Mouse (Mus musculus) left cerebral cortex, postnatal 4 days (tissue): ENCODE data around the gene Orai1. TPM values are rescaled to one million over a fixed set of nuclear protein-coding genes. Genes with fewer than 3 reads are reported as not detected.
"Not testable (repeated sequence)": the region's sequence is repeated elsewhere in the genome, so short reads cannot be mapped to it uniquely, and the experiment has no call there.

Experiments
- DNase-seq: peaks from one replicate; pipeline ENCODE4 v3.0.0-alpha.2; 2022
- intact Hi-C: fragments of 180-260 bp; cut with DNase I; formaldehyde crosslinking; loops from one replicate; pipeline ENCODE4 v1.15.1; 2025
- total RNA-seq, 2 experiments: library from RNA; stranded (reverse); gene quantifications; 2 replicates each; pipeline ENCODE4 v1.2.3; 2021

Gene Orai1
- total RNA-seq, 2 experiments from 2014 or later: 13.2 to 14.2 TPM

DNA sequence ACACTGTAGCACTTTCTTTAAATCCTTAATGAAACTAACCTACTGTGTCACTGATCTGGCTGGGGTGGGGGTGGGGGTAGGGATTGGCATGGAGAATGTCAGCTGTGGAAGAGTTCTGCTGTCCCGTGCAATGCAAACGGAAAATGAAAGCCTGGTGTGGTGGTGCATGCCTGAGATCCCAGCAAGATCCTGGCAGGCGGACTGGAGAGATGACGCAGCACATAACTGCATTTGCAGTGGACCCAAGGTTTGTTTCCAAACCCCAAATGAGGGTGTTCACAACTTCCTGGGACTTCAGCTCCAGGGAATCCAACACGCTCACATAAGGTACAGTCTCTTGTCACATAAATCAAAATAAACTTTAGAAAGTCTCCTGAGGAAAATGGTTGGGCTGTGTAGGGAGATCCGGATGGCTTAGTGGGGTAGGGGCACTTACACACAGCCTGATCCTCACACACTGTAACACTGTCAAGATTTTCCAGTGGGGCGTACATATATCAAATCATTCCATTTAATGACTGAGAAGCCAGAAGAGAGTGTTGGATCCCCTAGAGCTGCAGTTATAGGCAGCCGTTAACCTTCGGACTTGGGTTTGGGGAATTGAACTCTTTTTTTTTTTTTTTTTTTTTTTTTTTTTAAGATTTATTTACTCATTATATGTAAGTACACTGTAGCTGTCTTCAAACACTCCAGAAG is 46.0 kb downstream of the Orai1 start:
- DNase-seq: no peak
- intact Hi-C loops: loop anchor here (5.0 kb wide), 1 partner anchor 111 kb away; no protein-coding TSS in a partner anchor

DNA sequence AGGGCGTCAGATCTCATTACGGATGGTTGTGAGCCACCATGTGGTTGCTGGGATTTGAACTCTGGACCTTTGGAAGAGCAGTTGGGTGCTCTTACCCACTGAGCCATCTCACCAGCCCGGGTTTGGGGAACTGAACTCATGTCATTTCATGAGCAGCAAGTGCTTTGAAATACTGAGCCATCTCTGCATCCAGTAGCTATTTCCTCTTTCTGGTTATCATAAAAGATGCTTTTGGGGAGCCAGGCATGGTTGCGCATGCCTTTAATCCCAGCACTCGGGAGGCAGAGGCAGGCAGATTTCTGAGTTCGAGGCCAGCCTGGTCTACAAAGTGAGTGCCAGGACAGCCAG is 46.5 kb downstream of the Orai1 start:
- intact Hi-C loops: loop anchor here (5.0 kb wide), 1 partner anchor 111 kb away; no protein-coding TSS in a partner anchor
- DNase-seq: not testable (repeated sequence)

DNA sequence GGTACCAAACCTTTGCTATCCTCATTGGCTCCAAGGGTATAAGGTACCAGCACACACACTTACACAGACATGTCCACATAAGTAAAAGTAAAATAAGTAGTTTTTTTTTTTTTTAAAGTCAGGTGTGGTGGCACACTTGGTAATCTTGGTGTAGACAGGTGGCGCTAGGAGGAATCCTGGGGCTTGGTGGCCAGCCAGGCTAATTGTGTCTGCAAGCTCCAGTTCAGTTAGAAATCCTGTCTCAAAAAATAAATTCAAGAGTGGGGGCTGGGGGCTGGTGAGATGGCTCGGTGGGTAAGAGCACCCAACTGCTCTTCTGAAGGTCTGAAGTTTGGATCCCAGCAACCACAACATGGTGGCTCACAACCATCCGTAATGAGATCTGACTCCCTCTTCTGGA is 48.3 kb downstream of the Orai1 start:
- DNase-seq: no peak
- intact Hi-C loops: loop anchor here (5.0 kb wide), 1 partner anchor 109 kb away; no protein-coding TSS in a partner anchor

DNA sequence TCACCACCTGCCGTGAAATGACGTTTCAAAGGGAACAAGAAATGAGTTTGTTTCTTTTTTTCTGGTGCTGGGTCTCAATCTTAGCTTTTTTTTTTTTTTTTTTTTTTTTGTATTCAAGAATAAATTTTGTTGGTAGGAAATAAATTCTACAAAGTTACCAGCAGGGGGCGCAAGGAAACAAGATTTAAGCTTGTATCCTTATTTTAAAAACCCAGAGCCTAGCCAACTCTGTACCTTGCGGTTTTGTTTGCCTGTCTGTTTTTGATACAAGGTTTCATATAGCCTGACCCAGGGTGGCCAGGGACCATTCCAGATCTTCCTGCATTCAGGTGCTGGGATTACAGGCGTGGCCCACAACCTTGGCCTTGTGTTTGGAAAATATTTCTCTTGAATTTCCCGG is 49.3 kb downstream of the Orai1 start:
- DNase-seq: peak; percentile 70
- intact Hi-C loops: loop anchor here (5.0 kb wide), 1 partner anchor 108 kb away; no protein-coding TSS in a partner anchor

DNA sequence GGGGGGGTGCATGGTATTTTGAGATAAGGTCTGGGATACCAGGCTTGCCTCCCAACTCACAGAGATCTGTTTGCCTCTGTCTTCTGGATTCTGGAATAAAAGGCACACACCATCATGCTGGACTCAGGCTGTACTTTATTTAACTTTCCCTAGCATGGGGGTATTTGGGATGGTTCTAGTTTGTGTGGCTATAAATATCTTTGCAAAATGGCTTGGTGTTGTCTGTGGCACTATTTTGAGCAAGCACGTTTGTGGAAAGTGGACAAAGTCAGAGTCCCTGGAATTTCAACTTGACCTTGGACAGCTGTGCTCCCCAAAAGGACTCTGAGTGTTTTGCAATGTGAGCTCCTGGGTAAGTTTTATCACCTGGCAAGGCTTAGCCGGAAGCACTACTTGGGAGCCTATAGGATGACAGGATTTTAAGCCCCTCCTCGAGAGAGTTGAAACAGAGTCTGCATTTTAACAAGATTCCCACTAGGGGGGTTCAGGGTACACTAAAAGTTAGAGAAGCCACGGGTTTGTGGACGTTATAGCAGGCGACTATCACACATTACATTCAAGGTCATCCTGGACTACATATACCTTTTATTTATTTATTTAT is 52.6 kb downstream of the Orai1 start:
- DNase-seq: no peak
- intact Hi-C loops: no loop called here

DNA sequence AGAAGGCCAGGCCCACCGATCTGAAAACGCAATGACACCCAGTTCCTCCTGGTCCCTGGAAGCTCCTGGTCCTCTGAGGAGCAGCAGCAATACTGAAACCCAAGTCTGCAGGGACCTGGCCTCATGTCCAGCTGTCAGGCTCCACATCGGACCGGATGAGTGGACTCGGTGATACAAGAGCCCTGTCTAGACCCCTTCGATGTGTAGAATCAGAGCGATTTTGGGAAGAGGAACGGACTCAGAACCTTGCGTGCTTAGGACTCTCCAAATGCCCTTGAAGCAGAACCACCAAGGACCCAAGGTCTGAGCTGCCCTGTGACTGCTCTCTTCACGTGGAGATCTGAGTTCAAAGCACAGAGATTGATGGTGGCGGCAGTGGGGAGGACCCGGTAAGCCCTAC is 53.2 kb downstream of the Orai1 start, which contains the start of gene Tmem120b:
Gene Tmem120b (plus strand): TSS at position 301 of the 400 bp plus-strand sequence.
- DNase-seq: no peak
- intact Hi-C loops: no loop called here

DNA sequence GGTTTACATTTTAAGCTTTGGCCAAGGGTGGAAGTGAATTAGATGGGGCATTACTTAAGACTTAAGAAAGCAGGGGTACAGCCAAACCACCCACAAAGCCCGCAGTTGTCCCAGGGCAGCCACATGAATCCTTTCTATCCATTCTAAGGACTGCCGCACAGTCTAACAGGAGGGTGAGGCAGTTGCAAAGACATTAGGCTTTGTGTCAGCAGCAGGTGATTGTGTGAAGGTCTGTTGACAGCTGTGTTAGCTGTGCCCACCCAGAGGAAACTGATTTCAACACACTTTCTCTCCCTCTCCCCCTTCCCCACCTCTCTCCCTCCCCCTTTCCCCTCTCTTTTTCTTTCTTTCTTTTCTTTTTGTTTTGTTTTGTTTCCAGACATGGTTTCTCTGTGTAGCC is 53.8 kb downstream of the Orai1 start:
- DNase-seq: no peak
- intact Hi-C loops: no loop called here

DNA sequence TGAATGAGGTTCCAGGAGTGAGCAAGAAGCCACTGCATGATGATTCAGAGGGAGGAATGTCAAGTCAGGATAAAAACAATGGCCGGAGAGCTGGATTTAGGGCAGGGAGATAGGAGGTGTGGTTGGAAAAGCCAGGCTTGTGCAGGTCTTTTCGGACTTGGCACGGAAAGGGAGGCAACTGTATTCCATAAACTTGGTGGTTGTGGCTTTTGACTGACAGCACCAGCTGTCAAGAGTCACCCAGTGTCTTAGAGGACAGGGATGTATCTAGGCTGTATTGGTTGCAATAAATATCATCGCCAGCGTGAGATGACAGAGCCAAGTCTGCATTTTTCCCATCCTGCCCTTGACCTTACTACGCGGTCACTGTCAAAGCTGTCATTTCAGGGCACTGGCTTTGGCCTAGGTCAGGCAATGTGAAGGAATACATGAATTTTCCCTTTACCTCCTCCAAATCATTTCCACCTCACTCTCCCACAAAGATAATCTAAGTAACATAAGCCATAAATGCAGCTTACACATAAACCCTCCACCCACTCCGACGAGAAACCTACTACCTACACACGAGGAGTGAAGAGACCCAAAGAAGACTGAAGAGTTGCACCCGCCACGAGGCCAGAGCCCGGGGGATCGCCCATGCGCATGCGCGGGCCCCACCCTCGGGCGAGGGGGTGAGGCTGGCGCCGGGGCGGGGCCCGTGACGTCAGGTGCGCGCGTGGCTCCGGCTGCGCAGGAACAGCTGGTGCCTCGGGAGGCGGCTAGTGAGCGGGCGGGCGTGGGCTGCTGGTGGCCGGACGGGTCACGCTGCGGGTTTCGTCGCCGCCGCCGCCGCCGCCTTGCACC is 60.9 kb downstream of the Orai1 start:
- intact Hi-C loops: loop anchor here (5.0 kb wide), 1 partner anchor 37 kb away; no protein-coding TSS in a partner anchor
- DNase-seq: peak; percentile 95

DNA sequence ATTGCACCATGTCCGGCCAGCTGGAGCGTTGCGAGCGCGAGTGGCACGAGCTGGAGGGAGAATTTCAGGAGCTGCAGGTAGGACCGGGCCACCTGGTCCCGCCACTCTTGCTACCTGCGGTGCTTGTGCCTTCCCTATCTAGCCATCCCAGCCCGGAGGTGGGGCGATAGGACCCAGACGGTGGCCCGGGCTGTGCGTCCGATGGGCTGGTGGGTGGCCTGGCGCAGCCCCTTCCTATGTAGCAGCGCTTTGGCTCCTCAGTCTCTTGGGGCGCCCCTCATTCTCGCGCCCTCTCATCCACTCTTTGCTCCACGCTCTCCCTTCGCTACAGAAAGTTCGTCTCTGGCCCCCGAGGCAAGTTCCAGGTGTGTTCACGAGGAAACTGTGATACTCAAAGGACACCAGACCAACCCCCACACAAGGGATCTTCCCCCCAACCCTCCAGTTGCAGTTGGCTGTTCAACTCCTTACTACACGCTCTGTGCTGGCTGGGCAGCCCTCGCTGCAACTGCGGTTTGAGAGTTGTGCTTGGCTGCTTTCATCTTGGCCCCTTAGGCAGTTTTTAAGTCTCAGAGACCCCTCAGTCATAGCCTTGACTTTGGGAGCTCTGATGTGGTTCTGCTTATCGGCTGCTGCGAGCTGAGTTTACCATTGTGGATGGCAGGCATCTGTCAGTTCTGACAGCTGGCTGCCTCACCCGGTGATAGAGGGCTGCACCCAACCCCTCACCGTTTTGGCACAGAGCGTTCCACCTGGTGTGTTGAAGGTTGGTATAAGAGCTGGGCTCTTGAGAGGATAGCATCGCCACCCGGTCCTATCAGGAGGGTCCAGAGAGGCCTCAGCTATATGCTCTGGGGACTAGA is 61.8 kb downstream of the Orai1 start:
- intact Hi-C loops: loop anchor here (5.0 kb wide), 1 partner anchor 36 kb away; no protein-coding TSS in a partner anchor
- DNase-seq: peak; percentile 69

DNA sequence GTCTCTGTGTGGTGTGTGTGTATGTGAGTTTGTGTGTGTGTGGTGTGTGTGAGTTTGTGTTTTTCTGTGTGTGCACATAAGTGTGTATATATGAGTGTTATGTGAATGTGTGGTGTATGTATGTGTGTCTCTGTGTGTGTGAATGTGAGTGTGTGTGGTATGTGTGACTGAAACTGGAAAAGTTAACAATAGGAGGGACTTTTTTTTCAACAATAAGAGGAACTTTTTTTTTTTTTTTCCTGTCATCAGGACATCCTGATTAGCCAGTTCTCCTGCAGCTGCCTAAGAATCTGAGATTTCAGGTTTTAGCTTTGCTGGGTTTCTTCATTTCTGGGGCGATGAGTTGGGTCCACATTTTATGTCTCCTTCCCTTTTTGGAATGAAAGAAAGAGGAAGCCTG is 64.7 kb downstream of the Orai1 start:
- no peak for DNase-seq
- intact Hi-C loops: loop anchor here (5.0 kb wide), 1 partner anchor 33 kb away; no protein-coding TSS in a partner anchor

DNA sequence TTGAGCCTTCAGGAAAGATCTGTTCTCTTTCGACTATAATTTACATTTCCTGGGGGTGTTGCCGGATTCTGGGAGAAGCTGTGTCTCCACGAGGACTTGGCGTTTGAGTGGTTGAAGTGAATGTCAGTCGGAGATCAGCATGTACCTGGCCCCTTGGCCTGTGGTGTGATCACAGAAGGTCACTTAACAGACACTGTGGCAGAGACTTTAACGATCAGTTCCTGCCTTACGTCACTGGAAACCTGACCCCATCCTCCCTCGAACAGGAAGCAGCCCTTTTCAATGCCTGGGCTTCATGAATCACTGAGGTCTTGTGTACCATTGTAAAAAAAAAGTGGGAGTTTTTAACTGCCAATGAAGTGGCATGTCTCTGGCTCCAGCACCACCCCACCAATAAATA is 65.2 kb downstream of the Orai1 start:
- intact Hi-C loops: no loop called here
- DNase-seq: no peak

Other genes with a start within 250 kb of the Orai1 start
- 100 to 1,000 TPM; 130 to 137 TPM for gene Camkk2, start 235.7 kb upstream of the Orai1 start, total RNA-seq
- gene Anapc5, start 193.7 kb upstream of the Orai1 start, total RNA-seq: 100 to 1,000 TPM; 386 to 393 TPM
- gene Rnf34, start 165.0 kb upstream of the Orai1 start, total RNA-seq: 10 to 100 TPM; 38.9 to 40.0 TPM
- gene Kdm2b, start 25.3 kb upstream of the Orai1 start, total RNA-seq: 100 to 1,000 TPM; 140 to 144 TPM
- not detected for gene Morn3, start 31.9 kb downstream of the Orai1 start, total RNA-seq
- 10 to 100 TPM; 25.0 to 28.6 TPM for gene Tmem120b, start 53.3 kb downstream of the Orai1 start, total RNA-seq
- 10 to 100 TPM; 44.0 to 48.8 TPM for gene Rhof, start 117.6 kb downstream of the Orai1 start, total RNA-seq
- 10 to 100 TPM; 38.5 to 43.9 TPM for gene Setd1b, start 127.1 kb downstream of the Orai1 start, total RNA-seq
- 10 to 100 TPM; 34.9 to 39.3 TPM for gene Psmd9, start 154.3 kb downstream of the Orai1 start, total RNA-seq
- not detected for gene Hpd, start 167.7 kb downstream of the Orai1 start, total RNA-seq
- gene Wdr66, start 237.0 kb downstream of the Orai1 start, total RNA-seq: 1 to 10 TPM; 5.6 to 6.1 TPM